Mouse (Mus musculus) heart, adult 18-20 months (tissue): Measurements from ENCODE around the gene Cabp1. TPM values are rescaled to one million over a fixed set of nuclear protein-coding genes. Genes with fewer than 3 reads are reported as not detected.
"Not testable (repeated sequence)": the region's sequence is repeated elsewhere in the genome, so short reads cannot be mapped to it uniquely, and the experiment has no call there.

ENCODE experiments used
- DNase-seq, 2 experiments: peaks; one replicate each; pipeline ENCODE4 v3.0.0; 2021 to 2022; ENCODE audit warnings: mixed read lengths in 1 of 2
- total RNA-seq, 2 experiments: library from RNA; stranded (reverse); gene quantifications; 2 replicates each; pipeline ENCODE4 v1.2.3; 2021

Cabp1 gene
- total RNA-seq, 2 experiments from 2014 or later, result 1.8 to 2.0 TPM

DNA sequence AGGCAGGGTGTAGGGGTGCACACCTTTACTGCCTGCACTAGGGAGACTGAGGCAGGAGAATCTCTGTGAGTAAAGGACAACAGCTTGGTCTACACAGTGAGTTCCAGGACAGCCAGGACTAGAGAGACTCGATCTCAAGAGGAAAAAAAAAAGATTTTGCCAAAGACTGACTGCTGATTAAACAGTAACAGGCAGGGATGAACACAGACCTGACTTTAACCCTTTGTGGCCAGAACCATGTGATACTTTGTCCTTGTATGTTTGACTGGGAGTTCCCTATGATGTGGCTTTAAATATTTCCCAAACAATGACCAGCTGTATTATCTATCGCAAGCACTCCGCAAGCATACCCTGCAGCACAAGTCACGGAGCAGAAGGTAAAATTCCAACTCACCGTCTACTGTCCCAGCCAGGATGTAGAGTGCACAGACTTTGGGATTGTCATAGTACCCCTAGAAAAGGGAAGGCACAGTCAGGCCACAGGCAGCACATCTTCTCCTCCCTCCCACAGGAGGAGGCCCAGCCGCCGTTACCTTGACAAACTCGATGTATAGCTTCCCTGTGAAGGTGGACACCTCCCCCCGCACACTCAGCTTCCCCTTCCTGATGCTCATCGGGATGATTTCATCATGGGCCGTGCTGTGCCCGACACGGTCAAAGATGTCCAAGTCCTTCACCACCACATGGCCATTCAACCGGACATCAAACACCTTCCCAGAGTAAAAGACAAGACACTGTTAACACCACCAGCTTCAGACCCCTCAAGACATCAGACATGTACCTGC, 44.3 kb downstream of the Cabp1 start:
- DNase-seq, result no peak

DNA sequence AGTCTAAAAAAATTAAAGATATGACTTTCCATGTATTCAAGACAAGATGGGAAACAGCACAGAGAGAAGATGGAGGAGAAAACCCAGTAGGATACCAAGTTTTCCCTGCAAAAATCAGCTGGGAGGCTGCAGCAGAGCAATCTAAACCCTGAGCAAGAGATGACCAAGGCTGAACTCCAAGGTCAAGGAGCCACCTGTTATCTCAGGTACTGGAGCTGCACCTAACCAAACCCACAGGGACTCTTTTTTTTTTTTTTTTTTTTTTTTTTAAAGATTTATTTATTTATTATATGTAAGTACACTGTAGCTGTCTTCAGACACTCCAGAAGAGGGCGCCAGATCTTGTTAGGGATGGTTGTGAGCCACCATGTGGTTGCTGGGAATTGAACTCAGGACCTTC, 45.3 kb downstream of the Cabp1 start:
- DNase-seq, result not testable (repeated sequence)

DNA sequence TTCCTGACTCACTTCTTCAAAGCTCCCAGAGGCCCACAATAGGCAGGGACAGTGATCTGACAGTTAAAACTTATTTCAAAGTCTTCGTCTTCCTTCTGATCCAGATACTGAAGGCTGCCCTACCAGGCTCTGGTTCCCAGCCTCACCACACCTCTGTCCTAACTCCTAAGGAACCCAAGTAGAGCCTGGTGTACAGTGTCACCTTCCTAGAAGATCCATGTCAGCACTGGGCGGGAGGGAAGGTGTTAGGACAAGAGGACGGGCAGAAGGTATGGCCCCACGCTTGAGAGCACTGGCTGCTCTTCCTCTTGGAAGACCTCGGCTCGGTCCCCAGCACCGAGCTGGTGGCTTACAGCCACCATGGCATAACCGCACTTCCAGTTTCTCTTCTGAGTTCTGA, 45.8 kb downstream of the Cabp1 start:
- DNase-seq, result no peak

DNA sequence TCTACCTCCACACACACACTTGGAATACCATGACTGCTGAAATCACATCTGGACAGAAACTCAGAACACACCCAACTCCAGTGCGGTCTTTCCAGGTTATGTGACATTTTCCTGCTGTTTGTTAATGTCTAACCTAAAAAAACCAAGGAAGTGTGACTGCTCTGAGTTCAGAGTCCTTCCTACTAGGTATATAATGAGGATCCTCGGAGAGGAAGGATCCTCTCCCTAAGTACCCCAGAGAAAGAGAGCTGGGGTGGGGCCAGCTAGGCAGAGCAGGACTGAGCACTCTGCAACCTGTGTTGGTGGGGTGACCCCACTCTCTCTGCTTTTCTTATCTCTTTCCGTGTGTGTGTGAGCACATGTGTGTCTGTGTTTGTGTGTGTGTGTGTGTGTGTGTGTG, 46.8 kb downstream of the Cabp1 start:
- DNase-seq, result no peak

DNA sequence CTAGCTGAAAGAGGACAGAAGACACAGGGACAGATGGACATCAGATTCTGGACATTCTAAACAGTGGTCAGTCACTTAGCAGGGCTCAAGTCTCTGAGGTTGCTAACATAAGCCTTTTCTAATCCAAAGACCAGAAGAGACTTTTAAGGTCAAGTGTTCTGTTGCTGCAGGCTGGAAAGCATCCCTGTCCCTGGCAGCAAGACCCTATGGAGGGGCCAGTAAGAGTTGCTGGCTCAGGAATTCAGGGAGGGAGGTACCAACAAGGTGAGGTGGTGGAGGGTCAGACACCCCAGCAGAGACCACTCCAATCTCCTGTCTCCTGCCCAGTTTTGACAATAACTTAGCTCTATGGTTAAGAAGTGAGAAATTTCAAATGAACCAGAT, 47.4 kb downstream of the Cabp1 start:
- DNase-seq, result no peak

DNA sequence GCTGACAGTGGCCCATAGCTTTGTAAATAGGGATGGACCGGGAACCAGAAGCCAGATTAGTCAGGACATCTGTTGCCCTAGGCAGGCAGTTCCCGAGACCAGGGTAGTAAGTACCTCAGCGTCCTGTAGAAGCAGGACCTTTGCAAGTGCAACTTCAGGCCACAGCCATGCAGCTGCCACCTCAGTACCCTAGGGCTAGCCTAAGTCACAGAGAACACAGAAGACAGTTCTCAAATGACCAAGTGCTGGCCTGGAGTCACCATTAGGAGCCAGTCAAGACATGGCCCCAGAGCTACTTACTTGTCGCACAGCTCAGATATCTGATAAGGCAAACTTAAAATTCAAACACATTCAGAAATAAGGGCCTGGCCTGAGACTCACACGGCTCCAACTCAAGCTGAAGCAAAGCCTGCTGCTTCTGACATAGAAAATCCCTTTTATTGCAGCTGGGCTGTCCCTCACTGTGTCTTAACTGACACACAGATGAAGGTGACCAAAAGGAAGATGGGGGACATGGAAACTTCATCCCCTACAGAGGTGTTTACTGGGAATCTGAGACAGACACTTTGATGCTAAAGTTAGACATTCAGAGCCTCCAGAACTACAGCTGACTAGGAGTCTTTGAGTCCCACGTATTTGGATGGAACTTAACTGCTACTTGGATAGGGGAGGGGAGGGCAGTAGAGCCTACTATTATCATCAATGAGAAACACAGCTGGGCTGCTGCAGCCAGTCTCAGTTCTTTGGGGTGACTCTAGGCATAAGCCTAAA, 48.0 kb downstream of the Cabp1 start:
- no peak for DNase-seq

- peak; percentile 28 to 69 for DNase-seq
Measured at GRCm38 (mm10) chr5:115145253-115145968, 48.8 kb downstream of the Cabp1 start.

DNA sequence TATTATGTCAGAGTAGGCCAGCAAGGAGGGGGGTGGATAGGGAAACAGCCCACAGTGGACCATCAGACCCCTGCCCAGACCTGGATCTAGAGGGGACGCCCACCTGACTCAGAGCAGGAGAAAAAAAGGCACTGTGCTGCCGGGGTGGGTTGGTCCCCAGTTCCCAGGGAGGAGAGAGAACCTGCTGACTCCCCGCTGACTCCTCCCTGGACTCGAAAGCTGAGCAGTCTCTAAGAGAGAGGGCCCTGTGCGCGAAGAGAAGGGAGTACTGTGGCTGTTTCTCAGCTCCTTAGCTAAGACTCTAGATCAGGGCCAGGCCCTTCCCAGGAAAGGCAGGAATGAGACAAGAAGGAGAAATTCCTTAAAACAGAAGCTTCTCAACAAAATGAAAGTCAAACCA, 49.7 kb downstream of the Cabp1 start:
- peak in 1 of 2 experiments; percentile 4 for DNase-seq

- DNase-seq, result peak in 1 of 2 experiments; percentile 4
Measured at GRCm38 (mm10) chr5:115143552-115143951, 50.6 kb downstream of the Cabp1 start.

GRCm38 (mm10) chr5:115142166-115142697, 51.9 kb downstream of the Cabp1 start:
- peak in 1 of 2 experiments; percentile 4 for DNase-seq

- peak; percentile 19 to 53 for DNase-seq
Measured at GRCm38 (mm10) chr5:115140726-115141125, 53.5 kb downstream of the Cabp1 start.

- DNase-seq, result no peak
Measured at GRCm38 (mm10) chr5:115139124-115139523, 55.1 kb downstream of the Cabp1 start.

DNA sequence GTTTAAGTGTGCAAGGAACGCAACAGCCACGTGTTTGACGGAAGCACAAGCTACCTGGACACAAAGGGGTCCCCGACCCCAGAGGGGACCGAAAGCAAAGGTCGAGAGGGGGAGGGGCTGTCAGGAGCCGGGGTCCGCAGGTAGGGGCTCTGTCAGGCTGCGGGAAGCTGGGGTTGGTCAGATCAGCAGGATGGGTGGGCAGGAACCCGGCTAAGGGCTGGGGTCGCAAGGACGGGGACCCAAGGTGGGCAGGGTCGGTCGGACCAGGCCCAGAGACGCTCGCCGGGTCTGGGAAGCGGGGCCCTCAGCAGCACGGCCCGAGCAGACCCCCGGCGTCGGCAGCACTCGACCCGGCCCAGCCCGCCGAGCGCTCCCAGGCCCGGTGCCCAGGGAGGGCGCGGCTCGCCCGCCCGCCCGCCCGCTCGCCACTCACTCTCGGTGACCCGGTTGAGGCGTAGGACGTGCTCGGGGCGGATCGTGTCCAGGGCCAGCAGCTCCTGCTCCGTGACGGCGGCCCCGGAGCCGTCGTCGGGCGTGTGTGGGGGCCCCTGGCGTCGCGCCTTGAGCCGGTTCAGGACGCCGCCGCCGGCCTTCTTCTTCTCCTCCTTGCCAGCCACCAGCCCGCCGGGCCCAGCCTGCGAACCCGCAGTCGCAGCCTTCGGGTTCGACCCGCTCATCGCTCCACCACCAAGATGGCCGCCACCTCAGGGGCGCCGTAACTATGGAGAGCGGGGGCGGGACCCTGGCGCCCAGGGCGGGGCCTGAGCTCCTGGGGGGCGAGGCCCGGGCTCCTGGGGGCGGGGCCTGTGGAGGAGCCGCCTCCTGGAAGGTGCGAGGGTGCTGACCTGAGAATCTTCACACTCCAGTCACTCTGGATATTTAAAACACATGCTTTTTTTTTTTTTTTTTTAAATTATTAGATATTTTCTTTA, 59.7 kb downstream of the Cabp1 start, which contains the start of gene Unc119b:
Unc119b (minus strand) TSS at position 742 of the 932 bp plus-strand sequence.
- DNase-seq, result peak; percentile 91 to 92

- peak; percentile 37 to 49 for DNase-seq
Measured at GRCm38 (mm10) chr5:115133358-115134066, 60.7 kb downstream of the Cabp1 start.

GRCm38 (mm10) chr5:115132465-115132864, 61.7 kb downstream of the Cabp1 start:
- DNase-seq, result peak in 1 of 2 experiments; percentile 11

DNA sequence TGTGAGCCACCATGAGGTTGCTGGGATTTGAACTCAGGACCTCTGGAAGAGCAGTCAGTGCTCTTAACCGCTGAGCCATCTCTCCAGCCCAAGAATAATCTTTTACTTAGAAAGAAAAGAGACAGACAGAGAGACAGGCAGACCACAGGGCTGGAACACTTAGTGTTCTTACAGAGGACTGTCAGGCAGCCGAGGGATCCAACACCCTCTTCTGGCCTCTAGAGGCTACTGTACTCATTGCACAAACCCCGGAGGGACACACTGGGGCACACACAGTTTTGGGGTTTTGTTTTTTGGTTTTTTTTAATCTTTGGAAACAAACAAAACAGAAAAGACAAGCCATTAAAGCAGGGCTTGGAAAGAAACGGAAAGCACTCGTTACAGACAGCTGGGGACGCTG, 64.9 kb downstream of the Cabp1 start:
- no peak for DNase-seq

DNA sequence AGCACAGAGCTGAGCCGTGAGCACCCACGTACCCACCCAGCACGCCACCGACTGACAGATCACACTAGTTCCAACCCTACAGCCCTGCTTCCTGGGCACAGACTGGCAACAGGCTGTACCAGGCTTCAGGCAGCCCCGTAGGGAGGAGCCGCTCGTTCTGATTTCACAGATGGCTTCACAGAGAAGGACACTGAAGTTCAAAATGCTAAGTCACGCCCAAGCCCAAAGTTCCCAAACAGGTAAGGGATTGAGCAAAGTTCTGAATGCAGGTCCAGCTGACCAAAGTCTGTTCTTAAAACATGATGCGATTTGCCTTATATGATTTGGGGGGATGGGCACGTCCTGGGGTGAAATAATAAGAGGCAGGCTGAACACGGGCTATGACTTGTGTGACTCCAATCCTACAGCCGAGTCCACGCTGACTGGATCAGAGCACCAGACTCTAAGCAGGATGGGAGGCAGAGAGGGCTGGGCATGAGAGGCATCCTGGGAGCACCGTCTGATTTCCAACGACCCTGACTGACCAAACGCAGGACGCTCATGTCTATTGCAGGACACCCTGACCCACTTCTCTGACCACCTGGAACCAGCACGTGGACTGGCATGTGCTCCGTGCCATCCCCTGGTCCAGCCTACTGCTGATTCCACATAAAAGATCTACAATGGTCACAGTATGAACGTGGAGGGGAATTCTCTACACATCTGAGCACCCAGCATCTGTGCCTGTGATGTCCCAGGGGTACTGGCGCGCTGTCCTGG, 66.6 kb downstream of the Cabp1 start:
- DNase-seq, result no peak

- no peak for DNase-seq
Measured at GRCm38 (mm10) chr5:115126578-115127312, 67.4 kb downstream of the Cabp1 start.
